Mouse (Mus musculus) CD4-positive helper T cell, adult 2 months (primary cell): Measurements from ENCODE around the gene Esx1.

Source experiments
- DNase-seq: peaks from one replicate; pipeline ENCODE4 v3.0.0-alpha.2; 2012; ENCODE audit warnings: low read depth, missing footprints, low spot score

Gene Esx1

GRCm38 (mm10) chrX:137121718-137122117, at the start of gene Esx1:
Gene Esx1 (minus strand): TSS chrX:137122083.
- DNase-seq: no peak

DNA sequence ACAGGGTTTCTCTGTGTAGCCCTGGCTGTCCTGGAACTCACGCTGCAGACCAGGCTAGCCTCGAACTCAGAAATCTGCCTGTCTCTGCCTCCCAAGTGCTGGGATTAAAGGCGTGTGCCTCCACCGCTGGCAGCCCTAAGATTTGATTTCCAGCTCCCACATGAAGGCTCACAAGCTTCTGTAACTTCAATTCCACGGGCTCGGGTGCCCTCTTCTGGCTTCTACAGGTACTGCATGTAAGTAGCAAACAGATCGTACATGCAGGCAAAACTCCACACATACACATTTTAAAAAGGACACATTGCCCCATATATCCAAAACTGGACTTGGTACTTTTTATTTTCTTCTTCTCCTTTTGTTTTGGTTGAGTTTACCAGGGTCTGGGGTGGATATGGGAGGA, 48.1 kb upstream of the Esx1 start:
- peak; percentile 5 for DNase-seq

GRCm38 (mm10) chrX:137167658-137168057, 45.8 kb upstream of the Esx1 start:
- no peak for DNase-seq

DNA sequence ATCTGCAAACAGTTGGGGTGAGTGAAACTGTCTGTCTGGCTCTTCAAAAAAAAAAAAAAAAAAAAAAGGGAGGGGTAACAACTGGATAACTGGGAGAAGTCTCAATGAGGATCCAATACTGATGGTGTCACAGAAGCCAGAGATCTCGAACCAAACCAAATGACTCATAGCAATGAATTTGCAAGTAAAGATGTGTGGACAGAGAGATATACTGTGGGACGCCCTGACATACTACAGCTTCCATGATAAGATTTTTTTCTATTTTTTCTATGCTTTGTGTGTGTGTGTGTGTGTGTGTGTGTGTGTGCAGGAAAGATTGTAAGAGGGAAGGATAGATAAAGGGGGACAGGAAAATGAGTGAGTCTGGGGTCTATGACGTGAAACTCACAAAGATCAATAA, 43.7 kb upstream of the Esx1 start:
- DNase-seq: no peak

- DNase-seq: no peak
Observed at GRCm38 (mm10) chrX:137162700-137163099, 40.8 kb upstream of the Esx1 start.

DNA sequence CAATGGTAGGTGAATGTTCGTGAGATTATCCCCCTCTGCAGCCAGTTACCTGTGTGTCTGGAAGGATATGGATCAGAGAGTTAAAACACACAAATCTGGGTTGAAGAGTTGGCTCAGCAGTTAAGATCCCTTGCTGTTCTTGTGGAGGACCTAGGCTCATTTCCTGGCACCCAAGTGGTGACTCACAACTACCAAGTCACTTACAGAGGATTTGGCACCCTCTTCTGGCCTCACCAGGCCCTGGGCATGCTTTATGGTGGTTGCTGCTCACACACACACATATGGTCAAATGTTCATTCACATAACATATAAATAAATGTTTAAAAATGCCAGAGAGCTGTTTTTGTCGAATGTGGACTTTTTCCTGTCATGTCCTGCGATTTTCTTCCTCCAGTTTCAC, 39.1 kb upstream of the Esx1 start:
- DNase-seq: no peak

GRCm38 (mm10) chrX:137149050-137149449, 27.2 kb upstream of the Esx1 start:
- DNase-seq: no peak

- no peak for DNase-seq
Observed at GRCm38 (mm10) chrX:137144674-137145073, 22.8 kb upstream of the Esx1 start.

GRCm38 (mm10) chrX:137143726-137144125, 21.8 kb upstream of the Esx1 start:
- DNase-seq: no peak

GRCm38 (mm10) chrX:137142546-137142945, 20.7 kb upstream of the Esx1 start:
- DNase-seq: peak; percentile 11

DNA sequence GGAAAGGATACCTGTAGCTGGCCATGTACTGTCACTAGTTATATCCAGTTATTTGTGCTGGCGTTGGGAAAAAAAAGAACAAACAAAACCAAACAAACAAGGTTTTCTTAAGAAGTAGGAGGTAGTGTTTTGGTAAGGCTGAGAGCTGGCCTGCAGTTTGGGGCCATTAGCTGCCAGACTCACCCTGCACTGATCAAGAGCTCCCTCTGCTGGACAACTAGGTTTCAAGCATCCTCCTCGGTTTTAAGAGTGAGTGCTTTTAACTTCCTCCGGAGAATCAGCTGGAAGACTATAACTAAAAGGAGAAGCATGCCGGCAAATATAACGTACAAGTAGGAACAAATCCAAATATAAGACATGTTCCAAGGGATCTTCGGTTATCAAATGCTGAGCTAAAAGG, 19.8 kb upstream of the Esx1 start:
- peak; percentile 25 for DNase-seq

DNA sequence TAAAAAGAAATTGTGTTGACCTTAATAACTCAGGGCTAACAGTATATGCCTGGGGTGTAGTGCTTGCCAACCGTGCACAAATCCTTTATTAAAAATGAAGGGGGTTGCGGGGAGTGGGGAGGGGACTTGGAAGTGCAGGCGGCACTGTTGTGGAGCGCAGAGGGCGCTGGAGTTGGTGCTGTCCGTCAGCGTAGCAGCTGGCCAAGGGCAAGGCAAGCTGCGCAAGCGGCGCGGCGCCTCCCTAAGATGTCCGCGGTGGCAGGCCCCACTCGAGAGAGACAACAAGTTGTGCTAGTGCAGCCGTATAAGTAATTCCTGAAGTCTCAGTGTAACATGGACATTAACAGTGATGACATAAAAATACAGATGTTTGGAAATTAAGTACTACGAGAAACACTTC, 5.7 kb upstream of the Esx1 start:
- DNase-seq: no peak

DNA sequence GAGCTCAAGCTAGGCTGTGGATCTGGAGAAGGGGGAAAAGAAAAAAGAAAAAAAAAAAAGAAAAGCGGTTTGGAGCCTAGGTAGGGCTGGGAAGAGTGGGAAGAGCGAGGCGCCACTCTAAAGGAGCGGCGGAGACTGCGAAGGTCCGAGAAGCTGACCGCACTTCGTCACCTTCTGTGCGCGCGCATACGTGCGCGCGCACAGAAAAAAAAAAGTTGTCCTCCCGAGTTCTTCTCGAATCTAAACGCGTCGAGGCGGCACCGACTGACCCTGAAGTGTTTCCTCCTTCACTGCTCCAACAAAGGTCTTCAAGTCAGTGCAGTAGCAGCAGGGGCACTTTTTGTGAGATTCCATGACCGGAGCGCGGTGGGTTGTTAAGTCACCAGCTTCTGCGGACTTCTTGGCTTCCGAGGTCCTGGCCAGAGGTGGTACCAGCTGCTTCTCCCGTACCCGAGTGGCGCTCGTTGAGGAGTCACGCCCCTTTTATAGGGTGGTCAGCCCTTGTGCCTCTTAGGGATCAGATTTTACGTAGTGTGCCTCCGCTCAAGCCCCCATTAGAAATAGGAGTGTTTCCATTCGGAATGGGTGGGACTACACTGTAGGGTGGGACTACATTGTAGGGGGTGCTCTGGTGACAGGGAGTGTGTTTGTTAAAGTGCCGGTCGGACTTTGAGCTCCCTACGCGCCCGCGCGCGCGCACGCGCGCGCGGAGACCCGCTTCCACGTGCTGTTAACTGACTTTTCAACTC, 2.0 kb downstream of the Esx1 start:
- no peak for DNase-seq

- DNase-seq: peak; percentile 13
Observed at GRCm38 (mm10) chrX:137118097-137118746, 3.7 kb downstream of the Esx1 start.

DNA sequence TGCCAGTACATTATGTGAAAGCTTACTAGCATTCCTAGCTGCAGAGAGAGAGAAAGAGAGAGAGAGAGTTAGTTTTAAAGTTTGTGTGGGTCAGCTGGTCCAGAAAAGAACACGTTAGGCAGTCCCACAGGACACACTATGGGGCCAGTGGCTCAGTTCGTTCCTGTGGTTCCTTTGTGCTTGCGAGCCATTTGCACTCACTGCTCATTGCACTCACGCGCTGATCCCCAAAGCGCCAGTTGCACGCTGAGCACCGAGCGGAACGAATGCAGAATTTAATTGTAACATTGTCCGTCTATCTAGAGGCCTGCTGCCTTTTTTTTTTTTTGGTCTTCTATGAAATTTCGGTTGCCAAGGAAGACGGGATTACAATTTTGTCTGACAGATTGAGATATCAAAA, 15.4 kb downstream of the Esx1 start:
- no peak for DNase-seq

- DNase-seq: no peak
Observed at GRCm38 (mm10) chrX:137104531-137104930, 17.4 kb downstream of the Esx1 start.
